In the genomic region with DNA sequence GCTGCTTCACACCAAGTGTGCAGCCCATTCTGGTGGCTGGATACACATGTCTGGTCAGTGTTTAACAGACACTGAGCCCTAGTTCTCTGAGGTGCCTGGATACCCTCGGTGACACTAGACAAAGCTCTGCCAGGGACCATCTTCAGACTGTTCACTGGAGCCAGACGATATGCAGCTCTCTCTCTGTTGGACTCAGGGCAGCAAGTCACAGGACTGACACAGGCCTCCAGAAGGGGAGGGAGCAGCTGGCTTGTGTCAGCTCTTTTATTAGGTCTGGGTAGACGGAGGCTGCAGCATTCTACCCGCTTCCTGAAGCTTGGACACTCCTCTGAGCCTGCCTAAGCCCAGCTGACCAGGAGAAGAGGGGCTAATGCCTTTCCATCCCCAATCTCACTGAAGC, we compare ENCODE assay signal across 9 mouse cellular contexts. TPM values are rescaled to one million over a fixed set of nuclear protein-coding genes. Genes with fewer than 3 reads are reported as not detected.
DNase-seq lines count a peak whose midpoint lies in the region; ATAC-seq lines count a peak whose summit lies in the region.
"Had no signal": no experiment of that assay in that cellular context is flagged by ENCODE, and none has a peak within 500 bp of the region (broad histone marks: within the 10 kb centered on the region; RNA-seq: fewer than 3 reads in every experiment).

No protein-coding gene starts in this region.

- no peak for DNase-seq in forebrain, embryonic 14.5 days (ENCODE audit: low spot score)
- DNase-seq in Muller cell, postnatal 12 days (ENCODE audit: inconsistent ontology term), result peak; percentile 58
- DNase-seq in heart, postnatal 10 days, result peak; percentile 74 to 79
- DNase-seq in right cerebral cortex, postnatal 14 days, result no peak
- DNase-seq: cerebellum, adult 9-11 months had no signal

- H3K9ac ChIP-seq in forebrain, embryonic 13.5 days, result peak overlapping the region; percentile 12; the same call in 1 of the 2 replicates
- no peak overlapping the region for H3K9ac ChIP-seq in forebrain, embryonic 14.5 days (ENCODE audit: low read length)
- H3K9ac ChIP-seq in kidney, embryonic 16.5 days (replicated peaks; ENCODE audit: low read length), result no peak overlapping the region

- WGBS in forebrain, embryonic 13.5 days, result 42% methylated on average over 4 of the region's 4 CpGs
- 42% methylated on average over 4 of the region's 4 CpGs for WGBS in forebrain, embryonic 14.5 days
- 10% methylated on average over 4 of the region's 4 CpGs for WGBS in kidney, embryonic 16.5 days

- H3K27me3 ChIP-seq in forebrain, embryonic 13.5 days, result no peaks in the 10 kb centered on the region
- no peaks in the 10 kb centered on the region for H3K27me3 ChIP-seq in forebrain, embryonic 14.5 days (replicated peaks; ENCODE audit: control insufficient read depth, insufficient read depth, low read length)
- no peaks in the 10 kb centered on the region for H3K27me3 ChIP-seq in kidney, embryonic 16.5 days (ENCODE audit: insufficient read depth, low read length)

- H3K27ac ChIP-seq in forebrain, embryonic 13.5 days, result peak overlapping the region; percentile 51
- no peak overlapping the region for H3K27ac ChIP-seq in forebrain, embryonic 14.5 days (ENCODE audit: low read depth, low read length)
- H3K27ac ChIP-seq in kidney, embryonic 16.5 days (ENCODE audit: low read length), result peak overlapping the region; percentile 61

- no peaks in the 10 kb centered on the region for H3K9me3 ChIP-seq in forebrain, embryonic 13.5 days (replicated peaks)
- no peaks in the 10 kb centered on the region for H3K9me3 ChIP-seq in forebrain, embryonic 14.5 days (replicated peaks; ENCODE audit: control insufficient read depth, low read length)
- no peaks in the 10 kb centered on the region for H3K9me3 ChIP-seq in kidney, embryonic 16.5 days (ENCODE audit: low read length)

- ATAC-seq in forebrain, embryonic 13.5 days, result no peak
- no peak for ATAC-seq in forebrain, embryonic 14.5 days
- ATAC-seq in kidney, embryonic 16.5 days (ENCODE audit: low FRiP score, low TSS enrichment), result peak; percentile 83
- no peak for ATAC-seq in erythroblast, adult 5-6 weeks (replicated peaks; ENCODE audit: low FRiP score, poor library complexity, severe bottlenecking)
- no peak for ATAC-seq in erythroid progenitor cell, adult 5-6 weeks (replicated peaks; ENCODE audit: low FRiP score, poor library complexity, severe bottlenecking)

- intact Hi-C loops in heart, postnatal 10 days (cut with DNase I), result no loop called here

- no peak overlapping the region for H3K4me2 ChIP-seq in forebrain, embryonic 13.5 days
- no peak overlapping the region for H3K4me2 ChIP-seq in forebrain, embryonic 14.5 days (ENCODE audit: low read length)
- H3K4me2 ChIP-seq in kidney, embryonic 16.5 days (replicated peaks; ENCODE audit: low read depth, low read length), result no peak overlapping the region

- H3K36me3 ChIP-seq in forebrain, embryonic 13.5 days (ENCODE audit: poor library complexity, severe bottlenecking), result no peaks in the 10 kb centered on the region
- no peaks in the 10 kb centered on the region for H3K36me3 ChIP-seq in forebrain, embryonic 14.5 days (ENCODE audit: control insufficient read depth, insufficient read depth, low read length)
- H3K36me3 ChIP-seq in kidney, embryonic 16.5 days (ENCODE audit: insufficient read depth, low read length), result no peaks in the 10 kb centered on the region

- no peak overlapping the region for H3K4me3 ChIP-seq in forebrain, embryonic 13.5 days
- H3K4me3 ChIP-seq in forebrain, embryonic 14.5 days (ENCODE audit: low read depth, low read length), result no peak overlapping the region
- no peak overlapping the region for H3K4me3 ChIP-seq in kidney, embryonic 16.5 days (ENCODE audit: low read length)

- H3K4me1 ChIP-seq in forebrain, embryonic 13.5 days, result peaks cover 36% of the 10 kb centered on the region
- H3K4me1 ChIP-seq in forebrain, embryonic 14.5 days (ENCODE audit: control insufficient read depth, insufficient read depth, low read length), result peaks cover 10% of the 10 kb centered on the region
- H3K4me1 ChIP-seq in kidney, embryonic 16.5 days (ENCODE audit: insufficient read depth, low read length), result peaks cover 31% of the 10 kb centered on the region

RNA-seq across cellular contexts. Expression of a gene that starts 8.8 kb away (rescaled TPM):
- polyA plus RNA-seq in forebrain, embryonic 13.5 days (2015; fragmentation: Nextera tagmentation; extraction: Ambion mirVana), result 11.0 and 13.0 TPM in 2 replicates
- polyA plus RNA-seq in forebrain, embryonic 14.5 days (2014; fragmentation: Nextera tagmentation; extraction: Ambion mirVana), result 8.0 and 12.0 TPM in 2 replicates
- total RNA-seq in heart, postnatal 10 days (2021), result 100 to 1,000 TPM; 135 to 141 TPM
- 46.2 and 46.5 TPM in 2 replicates for polyA plus RNA-seq in kidney, embryonic 16.5 days (2015; fragmentation: Nextera tagmentation; extraction: Ambion mirVana)
- 1.0 TPM in 1 of 2 replicates, not detected in the other for total RNA-seq in erythroblast, adult 5-6 weeks (2015; ENCODE audit: low replicate concordance)
- total RNA-seq in erythroblast, adult 5-6 weeks (2017; ENCODE audit: low replicate concordance), result 0.70 TPM in 1 of 2 replicates, not detected in the other
- 1.3 TPM in 1 of 2 replicates, not detected in the other for total RNA-seq in erythroid progenitor cell, adult 5-6 weeks (2015; ENCODE audit: low replicate concordance)
- 0.13 TPM in 1 of 2 replicates, not detected in the other for total RNA-seq in erythroid progenitor cell, adult 5-6 weeks (2017; ENCODE audit: low replicate concordance)

Comparison
In these comparisons a context has a peak if more than half of its experiments do, and no peak if none do; other contexts are left out.
1. DNase-seq: peak in Muller cell, postnatal 12 days (single experiment) and heart, postnatal 10 days (2 of 2); none in forebrain, embryonic 14.5 days (single experiment) and right cerebral cortex, postnatal 14 days (single experiment).
2. RNA of a gene that starts 8.8 kb away (total RNA-seq): 135 to 141 TPM in heart, postnatal 10 days; 0.13 to 1.3 TPM in erythroid progenitor cell, adult 5-6 weeks and 0.70 to 1.0 TPM in erythroblast, adult 5-6 weeks; every median in the first group is over 10 times any median in the second.